Mouse (Mus musculus) liver, embryonic 12.5 days (tissue): ENCODE results near the gene Lmod3. TPM values are rescaled to one million over a fixed set of nuclear protein-coding genes. Genes with fewer than 3 reads are reported as not detected.

Experiments
- ATAC-seq: fragments of 200-750 bp; cut with Nextera tagmentation; 2 replicates; pipeline ENCODE4 v1.8.0; 2017; ENCODE audit warnings: moderate number of reproducible peaks, mild to moderate bottlenecking, moderate library complexity
- H3K27ac ChIP-seq: fragments of 300-500 bp; sonication (generic); 2 replicates; pipeline ENCODE4 v1.5.1; 2016; ENCODE audit warnings: mild to moderate bottlenecking
- H3K27me3 ChIP-seq: fragments of 300-500 bp; sonication (generic); replicated peaks from 2 replicates; pipeline ENCODE4 v1.6.1; 2016; ENCODE audit warnings: mild to moderate bottlenecking, moderate library complexity
- H3K36me3 ChIP-seq: fragments of 300-500 bp; sonication (generic); 2 replicates; pipeline ENCODE4 v1.6.1; 2016; ENCODE audit warnings: mild to moderate bottlenecking, moderate library complexity
- H3K4me1 ChIP-seq: fragments of 300-500 bp; sonication (generic); 2 replicates; pipeline ENCODE4 v1.6.1; 2016
- H3K4me2 ChIP-seq: fragments of 300-500 bp; sonication (generic); 2 replicates; pipeline ENCODE4 v1.6.1; 2016; ENCODE audit warnings: mild to moderate bottlenecking, moderate library complexity
- H3K4me3 ChIP-seq: fragments of 300-500 bp; sonication (generic); 2 replicates; pipeline ENCODE4 v1.5.1; 2016; ENCODE audit warnings: mild to moderate bottlenecking, moderate library complexity
- H3K9ac ChIP-seq: fragments of 300-500 bp; sonication (generic); 2 replicates; pipeline ENCODE4 v1.6.1; 2016; ENCODE audit warnings: mild to moderate bottlenecking, moderate library complexity
- H3K9me3 ChIP-seq: fragments of 300-500 bp; sonication (generic); replicated peaks from 2 replicates; pipeline ENCODE4 v1.6.1; 2016; ENCODE audit warnings: mild to moderate bottlenecking, moderate library complexity
- WGBS: fragments of 180-500 bp; shearing (Covaris S2); methylation state at CpG from one replicate; pipeline ENCODE4 v1.1.7; 2016; ENCODE audit not compliant: insufficient replicate concordance; 5-methylcytosine and 5-hydroxymethylcytosine counted together
- polyA plus RNA-seq: library from polyadenylated mRNA; unstranded; fragments of >200 nt; fragmentation: Nextera tagmentation; extraction: Ambion mirVana; gene quantifications from 2 replicates; pipeline ENCODE4 v1.2.1, GENCODE M21; 2016

The Lmod3 gene
- polyA plus RNA-seq, 1 experiment from 2014 or later: 0.05 TPM

DNA sequence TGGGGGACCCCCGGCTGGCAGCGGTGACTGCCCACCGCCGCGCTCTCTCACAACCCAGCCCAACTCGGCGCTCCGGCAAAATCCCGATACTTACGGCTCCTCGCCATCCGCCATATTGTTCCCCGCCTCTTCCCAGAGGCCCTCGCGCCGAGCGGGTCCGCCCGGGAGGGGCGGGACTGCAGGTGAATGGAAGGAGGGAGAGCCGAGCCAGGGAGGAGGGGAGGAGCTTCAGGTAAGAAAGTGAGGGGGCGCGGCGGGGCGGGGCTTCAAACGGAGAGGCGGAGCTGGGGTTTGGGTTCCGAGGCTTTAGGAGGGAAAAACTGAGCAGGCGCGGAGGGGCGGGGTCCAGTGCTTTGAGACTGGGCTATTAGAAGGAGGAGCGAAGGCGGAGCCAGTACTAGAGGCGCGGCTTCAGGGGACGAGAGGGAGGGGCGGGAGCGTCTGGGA is 47.1 kb downstream of the Lmod3 start, which contains the start of gene Uba3:
TSS of gene Uba3 (minus strand) at position 209 of the 447 bp plus-strand sequence.
- Histone ChIP-seq H3K4me1 (peaks cover 57% of the 10 kb centered on the region), H3K27ac (peak within 1 kb of the TSS; percentile 87), H3K4me2 (peak within 1 kb of the TSS; percentile 74), H3K9ac (peak within 1 kb of the TSS; percentile 97), H3K27me3 (no peaks in the 10 kb centered on the region), H3K36me3 (peaks cover 13% of the 10 kb centered on the region), H3K9me3 (no peaks in the 10 kb centered on the region), H3K4me3 (peak within 1 kb of the TSS; percentile 91)
- WGBS: under 1% methylated on average over 38 of the region's 38 CpGs
- peak; percentile 96 for ATAC-seq

DNA sequence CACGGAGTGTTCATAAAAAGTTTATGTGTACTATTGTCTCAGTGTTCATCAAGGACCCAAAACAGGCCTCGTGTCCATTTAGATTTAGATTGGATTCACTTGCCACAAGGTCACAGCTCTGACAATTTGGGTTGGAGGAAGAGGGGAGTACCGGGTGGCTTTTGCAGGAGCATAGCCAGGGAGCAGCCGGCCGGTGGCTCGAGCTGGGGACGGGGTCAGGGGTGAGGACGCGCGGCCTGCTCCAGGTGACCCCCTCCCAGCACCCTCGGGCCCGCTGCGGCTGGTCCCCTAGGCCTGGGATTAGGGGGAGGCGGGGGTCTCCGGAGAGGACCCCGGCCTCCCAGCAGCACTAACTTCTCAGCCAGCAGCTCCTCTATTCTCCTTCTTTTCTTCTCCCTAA is 47.6 kb downstream of the Lmod3 start:
- H3K27ac ChIP-seq: peak overlapping the region; percentile 87
- ATAC-seq: peak; percentile 43
- H3K9ac ChIP-seq: peak overlapping the region; percentile 97
- WGBS: 1% methylated on average over 16 of the region's 16 CpGs
- peaks cover 54% of the 10 kb centered on the region for H3K4me1 ChIP-seq
- peak overlapping the region; percentile 74 for H3K4me2 ChIP-seq
- peaks cover 19% of the 10 kb centered on the region for H3K36me3 ChIP-seq
- H3K4me3 ChIP-seq: peak overlapping the region; percentile 91
- H3K27me3 ChIP-seq: no peaks in the 10 kb centered on the region
- H3K9me3 ChIP-seq: no peaks in the 10 kb centered on the region

DNA sequence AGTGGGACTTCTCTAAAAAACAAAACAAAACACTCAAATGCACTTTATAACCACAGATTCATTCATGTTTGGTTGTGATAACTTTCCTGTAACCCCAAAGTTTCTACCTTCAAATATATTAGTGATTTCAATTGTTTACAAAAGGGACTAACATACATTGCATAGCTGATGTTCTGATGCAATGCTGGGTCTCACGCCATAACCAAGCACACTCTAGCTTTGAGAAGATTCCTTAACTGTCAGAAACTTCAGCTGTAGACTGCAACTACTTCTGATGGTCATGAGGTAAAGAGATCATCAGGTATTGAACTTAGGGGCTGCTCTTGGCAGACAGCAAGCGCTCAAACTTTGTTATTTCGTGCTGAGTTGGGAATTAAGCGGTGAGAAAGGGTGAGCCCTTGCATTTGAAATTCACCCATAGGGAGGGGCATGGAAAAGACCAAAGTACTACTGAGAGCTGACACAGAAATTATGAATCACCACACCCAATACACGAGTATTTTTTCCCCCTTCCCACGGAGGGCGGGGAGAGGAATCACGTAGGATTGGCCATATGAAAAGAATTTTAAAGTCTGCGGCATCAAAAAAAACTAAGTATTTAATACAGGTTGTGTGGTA is 48.2 kb downstream of the Lmod3 start:
- WGBS: 15% methylated on average over 9 of the region's 9 CpGs
- peaks cover 50% of the 10 kb centered on the region for H3K4me1 ChIP-seq
- peak overlapping the region; percentile 87 for H3K27ac ChIP-seq
- H3K9me3 ChIP-seq: no peaks in the 10 kb centered on the region
- H3K36me3 ChIP-seq: peaks cover 22% of the 10 kb centered on the region
- H3K9ac ChIP-seq: peak overlapping the region; percentile 97
- H3K4me2 ChIP-seq: peak overlapping the region; percentile 74
- H3K4me3 ChIP-seq: peak overlapping the region; percentile 91
- no peak for ATAC-seq
- H3K27me3 ChIP-seq: no peaks in the 10 kb centered on the region

DNA sequence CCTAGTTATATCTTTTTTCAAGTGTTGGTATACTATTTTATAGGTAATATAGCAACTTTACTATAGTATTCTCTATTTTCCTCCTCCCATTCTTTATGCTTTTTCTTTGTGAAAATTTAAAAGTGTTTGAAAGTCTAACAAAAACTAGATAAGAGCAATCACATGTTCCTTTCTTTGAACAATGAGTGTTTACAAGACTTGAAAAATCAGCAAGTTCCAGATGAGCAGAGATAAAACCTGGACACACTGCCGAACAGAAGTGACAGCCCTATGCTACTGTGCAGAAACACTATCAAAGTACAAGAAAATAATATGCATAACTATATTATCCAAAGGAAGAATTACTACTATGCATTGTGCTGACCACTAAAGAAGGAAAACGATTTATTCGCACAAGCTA is 50.1 kb downstream of the Lmod3 start:
- no peak overlapping the region for H3K9ac ChIP-seq
- peaks cover 34% of the 10 kb centered on the region for H3K4me1 ChIP-seq
- H3K4me3 ChIP-seq: no peak overlapping the region
- ATAC-seq: no peak
- H3K9me3 ChIP-seq: no peaks in the 10 kb centered on the region
- 0 out of 2 replicates have a peak overlapping the region, but pooled peaks have one; percentile 3 for H3K4me2 ChIP-seq
- H3K27me3 ChIP-seq: no peaks in the 10 kb centered on the region
- H3K27ac ChIP-seq: no peak overlapping the region
- 75% methylated on average over 3 of the region's 3 CpGs for WGBS
- H3K36me3 ChIP-seq: peaks cover 36% of the 10 kb centered on the region

DNA sequence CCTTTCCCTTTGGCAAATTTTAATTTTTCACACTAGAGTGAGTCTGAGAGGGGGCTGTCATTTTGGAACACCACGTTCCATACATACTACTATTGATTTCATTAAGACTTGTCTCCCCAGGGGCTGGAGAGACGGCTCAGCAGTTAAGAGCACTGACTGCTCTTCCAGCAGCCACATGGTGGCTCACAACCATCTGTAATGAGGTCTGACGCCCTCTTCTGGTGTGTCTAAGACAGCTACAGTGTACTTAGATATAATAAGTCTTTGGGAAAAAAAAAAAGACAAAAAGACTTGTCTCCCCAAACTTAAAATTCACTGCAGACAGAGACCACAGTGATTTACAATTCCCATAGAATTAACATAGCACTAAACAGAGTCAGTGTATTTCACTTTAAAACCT is 52.1 kb downstream of the Lmod3 start:
- no peak for ATAC-seq
- 65% methylated on average over 3 of the region's 3 CpGs for WGBS
- H3K4me3 ChIP-seq: no peak overlapping the region

More for the DNA sequence above, 52.1 kb downstream of the Lmod3 start:
- no peak overlapping the region for H3K9ac ChIP-seq
- no peaks in the 10 kb centered on the region for H3K9me3 ChIP-seq
- H3K27ac ChIP-seq: no peak overlapping the region
- H3K4me2 ChIP-seq: no peak overlapping the region
- H3K36me3 ChIP-seq: peaks cover 56% of the 10 kb centered on the region
- no peaks in the 10 kb centered on the region for H3K27me3 ChIP-seq
- peaks cover 23% of the 10 kb centered on the region for H3K4me1 ChIP-seq

Other genes with a start within 250 kb of the Lmod3 start
- gene Fam19a4, start 192.3 kb downstream of the Lmod3 start, polyA plus RNA-seq: not detected in 2 replicates
- 2.9 and 3.7 TPM in 2 replicates for gene Eogt, start 103.6 kb downstream of the Lmod3 start, polyA plus RNA-seq
- 19.6 and 19.9 TPM in 2 replicates for gene Tmf1, start 73.6 kb downstream of the Lmod3 start, polyA plus RNA-seq
- gene Uba3, start 47.1 kb downstream of the Lmod3 start, polyA plus RNA-seq: 39.9 and 40.7 TPM in 2 replicates
- 35.3 and 36.6 TPM in 2 replicates for gene Arl6ip5, start 42.1 kb downstream of the Lmod3 start, polyA plus RNA-seq